Mouse (Mus musculus) hindlimb bud, embryonic 11.5 days (tissue): ENCODE measurements around the gene Col25a1.

Experiments
- DNase-seq: peaks from one replicate; pipeline ENCODE4 v3.0.0-alpha.2; 2012; ENCODE audit warnings: low read depth, low spot score; ENCODE audit errors: extremely low spot score

Gene Col25a1

GRCm38 (mm10) chr3:130131201-130131600 is at the start of gene Col25a1:
Gene Col25a1 (plus strand): TSS chr3:130131501.
- no peak for DNase-seq

GRCm38 (mm10) chr3:130083312-130083711 is 48.0 kb upstream of the Col25a1 start:
- no peak for DNase-seq

- no peak for DNase-seq
Measured at GRCm38 (mm10) chr3:130086372-130087080, 44.8 kb upstream of the Col25a1 start.

GRCm38 (mm10) chr3:130087466-130087865 is 43.8 kb upstream of the Col25a1 start:
- DNase-seq, result no peak

GRCm38 (mm10) chr3:130088654-130089053 is 42.6 kb upstream of the Col25a1 start:
- no peak for DNase-seq

GRCm38 (mm10) chr3:130090460-130090859 is 40.8 kb upstream of the Col25a1 start:
- DNase-seq, result no peak

- no peak for DNase-seq
Measured at GRCm38 (mm10) chr3:130094125-130094704, 37.1 kb upstream of the Col25a1 start.

- no peak for DNase-seq
Measured at GRCm38 (mm10) chr3:130095160-130095781, 36.0 kb upstream of the Col25a1 start.

- DNase-seq, result no peak
Measured at GRCm38 (mm10) chr3:130103486-130103885, 27.8 kb upstream of the Col25a1 start.

GRCm38 (mm10) chr3:130104471-130104870 is 26.8 kb upstream of the Col25a1 start:
- DNase-seq, result no peak

GRCm38 (mm10) chr3:130116886-130117285 is 14.4 kb upstream of the Col25a1 start:
- no peak for DNase-seq

GRCm38 (mm10) chr3:130127840-130128239 is 3.5 kb upstream of the Col25a1 start:
- no peak for DNase-seq

- DNase-seq, result no peak
Measured at GRCm38 (mm10) chr3:130128564-130128963, 2.7 kb upstream of the Col25a1 start.

- no peak for DNase-seq
Measured at GRCm38 (mm10) chr3:130129635-130130206, 1.6 kb upstream of the Col25a1 start.

- DNase-seq, result no peak
Measured at GRCm38 (mm10) chr3:130137204-130137603, 5.9 kb downstream of the Col25a1 start.

GRCm38 (mm10) chr3:130137640-130138039 is 6.3 kb downstream of the Col25a1 start:
- no peak for DNase-seq

- no peak for DNase-seq
Measured at GRCm38 (mm10) chr3:130145874-130146273, 14.6 kb downstream of the Col25a1 start.

GRCm38 (mm10) chr3:130147827-130148226 is 16.5 kb downstream of the Col25a1 start:
- DNase-seq, result no peak

GRCm38 (mm10) chr3:130149180-130149579 is 17.9 kb downstream of the Col25a1 start:
- no peak for DNase-seq

GRCm38 (mm10) chr3:130153117-130153516 is 21.8 kb downstream of the Col25a1 start:
- no peak for DNase-seq

GRCm38 (mm10) chr3:130157551-130157950 is 26.2 kb downstream of the Col25a1 start:
- DNase-seq, result no peak

GRCm38 (mm10) chr3:130159906-130160305 is 28.6 kb downstream of the Col25a1 start:
- no peak for DNase-seq
